Mouse (Mus musculus) intestine, embryonic 14.5 days (tissue): ENCODE data around the gene Med12l. TPM values are rescaled to one million over a fixed set of nuclear protein-coding genes. Genes with fewer than 3 reads are reported as not detected.

Experiments used
- ATAC-seq: fragments of 200-750 bp; cut with Nextera tagmentation; replicated peaks from 2 replicates; pipeline ENCODE4 v1.8.0; 2017; ENCODE audit warnings: low read depth, moderate number of reproducible peaks, moderate TSS enrichment, moderate library complexity; ENCODE audit not compliant: low FRiP score, low TSS enrichment
- DNase-seq: peaks from one replicate; pipeline ENCODE4 v3.0.0-alpha.2; 2018; ENCODE audit warnings: low spot score
- H3K27ac ChIP-seq: fragments of 300-500 bp; sonication (generic); 2 replicates; pipeline ENCODE4 v1.5.1; 2014; ENCODE audit warnings: low read depth, mild to moderate bottlenecking, control low read depth
- H3K27me3 ChIP-seq: fragments of 300-500 bp; sonication (generic); replicated peaks from 2 replicates; pipeline ENCODE4 v1.6.1; 2014; ENCODE audit warnings: low read length, control low read depth; ENCODE audit not compliant: control insufficient read depth, insufficient read depth
- H3K36me3 ChIP-seq: fragments of 300-500 bp; sonication (generic); 2 replicates; pipeline ENCODE4 v1.6.1; 2014; ENCODE audit warnings: low read length, control low read depth; ENCODE audit not compliant: control insufficient read depth, insufficient read depth
- H3K4me1 ChIP-seq: fragments of 300-500 bp; sonication (generic); replicated peaks from 2 replicates; pipeline ENCODE4 v1.6.1; 2014; ENCODE audit warnings: low read length, control low read depth, mixed read lengths; ENCODE audit not compliant: control insufficient read depth, insufficient read depth
- H3K4me2 ChIP-seq: fragments of 300-500 bp; sonication (generic); 2 replicates; pipeline ENCODE4 v1.6.1; 2014; ENCODE audit warnings: low read length
- H3K4me3 ChIP-seq: fragments of 300-500 bp; sonication (generic); 2 replicates; pipeline ENCODE4 v1.5.1; 2014; ENCODE audit warnings: low read depth, low read length, control low read depth, mixed read lengths
- H3K9ac ChIP-seq: fragments of 300-500 bp; sonication (generic); 2 replicates; pipeline ENCODE4 v1.6.1; 2014; ENCODE audit warnings: mild to moderate bottlenecking, low read length
- H3K9me3 ChIP-seq: fragments of 300-500 bp; sonication (generic); 2 replicates; pipeline ENCODE4 v1.6.1; 2016; ENCODE audit warnings: low read length, control low read depth; ENCODE audit not compliant: control insufficient read depth
- WGBS: fragments of 180-500 bp; shearing (Covaris S2); extraction: QIAGEN DNeasy Blood & Tissue Kit; methylation state at CpG from one replicate; pipeline ENCODE4 v1.1.7; 2014; 5-methylcytosine and 5-hydroxymethylcytosine counted together
- polyA plus RNA-seq: library from polyadenylated mRNA; unstranded; fragments of >200 nt; fragmentation: Nextera tagmentation; extraction: Ambion mirVana; gene quantifications from 2 replicates; pipeline ENCODE4 v1.2.1, GENCODE M21; 2014

Gene Med12l
- polyA plus RNA-seq, 1 experiment from 2014 or later, result 2.4 TPM

DNA sequence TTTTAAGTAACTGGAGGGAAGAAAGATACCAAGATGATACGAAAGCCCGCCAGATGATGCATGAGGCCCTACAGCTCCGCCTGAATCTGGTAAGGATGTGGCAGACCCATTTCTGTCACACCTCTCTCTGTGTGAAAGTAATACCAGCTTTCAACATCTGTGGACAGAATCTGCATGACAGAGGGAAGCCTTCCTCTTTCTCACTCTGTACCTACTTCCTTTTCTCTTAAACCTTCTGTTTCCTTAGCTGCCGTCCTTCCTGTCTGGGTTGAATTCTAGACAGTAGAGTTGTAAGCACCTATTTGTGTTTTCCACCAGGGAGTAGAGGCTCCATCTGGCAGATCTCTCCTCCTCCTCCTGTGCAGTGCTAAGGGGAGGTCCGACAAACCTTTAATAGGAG is 255.1 kb downstream of the Med12l start:
- no peaks in the 10 kb centered on the region for H3K27me3 ChIP-seq
- no peaks in the 10 kb centered on the region for H3K4me1 ChIP-seq
- no peak for DNase-seq
- WGBS, result 61% methylated on average over 5 of the region's 5 CpGs
- no peaks in the 10 kb centered on the region for H3K36me3 ChIP-seq
- H3K4me2 ChIP-seq, result no peak overlapping the region
- H3K27ac ChIP-seq, result 0 out of 2 replicates have a peak overlapping the region, but pooled peaks have one; percentile 33
- no peak overlapping the region for H3K4me3 ChIP-seq
- H3K9me3 ChIP-seq, result no peaks in the 10 kb centered on the region
- no peak overlapping the region for H3K9ac ChIP-seq
- ATAC-seq, result no peak

DNA sequence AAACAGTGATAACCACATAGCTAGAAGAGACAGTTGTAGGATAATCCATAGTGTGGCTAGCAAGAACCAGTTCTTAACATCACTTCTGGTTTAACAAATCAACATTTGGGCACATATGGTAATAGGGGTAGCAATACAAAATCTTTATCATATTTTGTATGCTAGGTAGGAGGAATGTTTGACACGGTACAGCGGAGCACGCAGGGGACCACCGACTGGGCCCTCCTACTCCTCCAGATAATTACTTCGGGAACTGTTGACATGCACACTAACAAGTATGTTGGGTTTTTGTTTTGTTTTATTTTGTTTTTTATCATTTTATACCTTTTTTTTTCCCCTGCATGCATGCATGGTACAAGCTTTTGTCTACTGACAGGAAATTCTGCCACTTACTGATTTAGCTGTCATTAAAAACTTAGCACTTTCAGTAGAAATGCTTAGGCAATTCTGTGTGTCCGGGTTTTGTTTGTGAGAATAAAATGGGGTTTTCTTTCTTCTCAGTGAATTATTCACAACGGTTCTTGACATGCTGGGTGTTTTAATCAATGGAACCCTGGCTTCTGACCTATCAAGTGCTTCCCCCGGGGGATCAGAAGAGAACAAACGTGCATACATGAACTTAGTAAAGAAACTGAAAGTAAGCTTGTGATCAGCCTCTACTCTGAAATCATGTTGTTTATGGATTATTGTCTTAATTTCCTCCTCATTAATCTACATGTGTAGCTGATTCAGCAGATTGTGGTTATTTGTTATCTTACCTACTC is 256.3 kb downstream of the Med12l start:
- Histone ChIP-seq H3K4me1 (no peaks in the 10 kb centered on the region), H3K4me2 (no peak overlapping the region), H3K27ac (no peak overlapping the region), H3K9ac (no peak overlapping the region), H3K36me3 (no peaks in the 10 kb centered on the region), H3K9me3 (no peaks in the 10 kb centered on the region), H3K4me3 (no peak overlapping the region), H3K27me3 (no peaks in the 10 kb centered on the region)
- 79% methylated on average over 9 of the region's 9 CpGs for WGBS
- no peak for ATAC-seq
- no peak for DNase-seq

DNA sequence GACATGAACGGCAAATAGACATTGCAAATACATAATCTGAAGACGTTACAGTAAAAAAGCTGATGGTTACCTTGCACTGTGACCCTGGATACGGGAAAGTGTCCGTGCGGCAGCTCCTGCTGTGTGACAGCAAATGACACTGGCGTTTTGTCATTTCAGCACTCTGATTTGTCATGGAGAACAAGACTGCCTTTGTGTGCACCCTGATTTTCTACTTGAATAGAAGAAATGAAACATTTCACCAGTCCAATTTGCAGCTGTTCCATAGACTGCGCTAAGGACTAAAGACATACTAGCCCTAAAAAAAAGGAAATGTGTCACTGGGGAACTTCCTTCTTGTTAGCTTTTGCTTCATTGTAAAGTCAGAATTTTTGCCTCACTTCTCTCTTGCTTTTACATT is 257.1 kb downstream of the Med12l start, which contains the start of gene P2ry12:
Gene P2ry12, minus strand, starts transcription at position 168 of the 400 bp plus-strand sequence.
- Histone ChIP-seq H3K27ac (no peak within 1 kb of the TSS), H3K4me3 (no peak within 1 kb of the TSS), H3K9me3 (no peaks in the 10 kb centered on the region), H3K36me3 (no peaks in the 10 kb centered on the region), H3K27me3 (no peaks in the 10 kb centered on the region), H3K4me1 (no peaks in the 10 kb centered on the region), H3K4me2 (no peak within 1 kb of the TSS), H3K9ac (no peak within 1 kb of the TSS)
- DNase-seq (no peak), ATAC-seq (no peak)
- WGBS, result 80% methylated on average over 7 of the region's 7 CpGs

DNA sequence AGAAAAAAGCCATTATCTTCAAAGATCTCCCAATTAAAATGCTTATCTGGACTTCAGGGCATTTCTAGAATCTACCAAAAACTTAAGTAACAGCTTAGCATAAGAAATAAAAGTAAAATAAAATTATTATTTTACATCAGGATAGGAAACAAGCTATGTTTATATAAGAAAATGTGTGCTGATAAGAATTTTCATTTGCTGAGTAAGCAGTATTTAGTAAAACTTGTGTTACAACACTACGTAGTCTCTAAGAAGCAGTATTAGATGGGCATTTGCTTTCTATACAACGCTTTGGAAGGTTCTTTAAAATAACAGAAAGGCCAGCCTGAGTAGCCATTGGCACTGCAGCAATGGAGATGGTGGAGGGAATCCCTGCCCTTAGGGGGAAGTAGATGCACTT is 257.8 kb downstream of the Med12l start:
- Histone ChIP-seq H3K4me1 (no peaks in the 10 kb centered on the region), H3K4me2 (no peak overlapping the region), H3K4me3 (no peak overlapping the region), H3K36me3 (no peaks in the 10 kb centered on the region), H3K9ac (no peak overlapping the region), H3K9me3 (no peaks in the 10 kb centered on the region), H3K27ac (no peak overlapping the region), H3K27me3 (no peaks in the 10 kb centered on the region)
- ATAC-seq (no peak), DNase-seq (no peak)
- WGBS, result 95% methylated on average over 2 of the region's 2 CpGs

DNA sequence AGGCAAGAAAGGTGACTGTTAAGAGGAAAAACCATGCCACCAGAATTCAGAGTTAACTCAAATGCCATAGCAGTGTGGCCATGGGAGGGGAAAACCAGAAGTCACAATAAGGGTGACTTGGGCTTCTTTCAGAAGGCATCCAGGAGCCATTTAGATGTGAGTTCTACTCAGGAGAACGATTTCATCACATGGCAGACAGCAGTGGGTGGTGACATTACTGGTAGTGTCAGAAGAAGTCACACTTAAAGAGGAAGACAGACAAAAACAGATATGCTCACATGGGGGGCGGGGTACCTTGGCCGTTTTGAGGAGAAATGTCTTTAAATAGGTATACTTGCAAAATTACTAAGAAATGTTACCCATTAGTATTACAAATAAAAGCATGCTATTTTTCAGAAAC is 258.4 kb downstream of the Med12l start:
- ATAC-seq, result no peak
- Histone ChIP-seq H3K4me1 (no peaks in the 10 kb centered on the region), H3K4me3 (no peak overlapping the region)

DNA sequence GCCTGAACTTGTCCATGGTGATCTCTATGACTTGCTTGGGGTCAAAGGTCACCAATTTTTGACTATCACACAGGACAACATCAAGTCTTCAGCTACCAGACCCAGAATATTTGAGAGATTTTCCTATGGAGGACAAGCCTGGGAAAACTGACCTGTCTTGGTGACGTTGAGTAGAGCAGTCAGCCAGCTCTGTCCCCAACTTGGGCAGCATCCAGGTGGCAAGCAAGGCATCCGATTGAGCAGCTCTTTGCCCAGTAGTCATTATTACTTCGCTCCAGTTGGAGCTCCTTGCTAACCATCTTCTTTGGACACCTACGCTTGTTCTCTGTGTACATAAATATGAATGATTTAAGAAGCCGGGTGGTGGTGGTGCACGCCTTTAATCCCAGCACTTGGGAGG is 265.2 kb downstream of the Med12l start:
- Histone ChIP-seq H3K4me3 (no peak overlapping the region), H3K9me3 (no peaks in the 10 kb centered on the region), H3K9ac (no peak overlapping the region), H3K27ac (no peak overlapping the region), H3K4me1 (no peaks in the 10 kb centered on the region), H3K27me3 (no peaks in the 10 kb centered on the region), H3K4me2 (no peak overlapping the region), H3K36me3 (no peaks in the 10 kb centered on the region)
- ATAC-seq (no peak), DNase-seq (no peak)
- 94% methylated on average over 6 of the region's 6 CpGs for WGBS

More for the DNA sequence above, 258.4 kb downstream of the Med12l start:
- no peak overlapping the region for H3K4me2 ChIP-seq
- H3K9ac ChIP-seq, result no peak overlapping the region
- no peaks in the 10 kb centered on the region for H3K9me3 ChIP-seq
- 86% methylated on average over 3 of the region's 3 CpGs for WGBS
- no peaks in the 10 kb centered on the region for H3K27me3 ChIP-seq
- no peak for DNase-seq
- H3K27ac ChIP-seq, result no peak overlapping the region
- no peaks in the 10 kb centered on the region for H3K36me3 ChIP-seq

DNA sequence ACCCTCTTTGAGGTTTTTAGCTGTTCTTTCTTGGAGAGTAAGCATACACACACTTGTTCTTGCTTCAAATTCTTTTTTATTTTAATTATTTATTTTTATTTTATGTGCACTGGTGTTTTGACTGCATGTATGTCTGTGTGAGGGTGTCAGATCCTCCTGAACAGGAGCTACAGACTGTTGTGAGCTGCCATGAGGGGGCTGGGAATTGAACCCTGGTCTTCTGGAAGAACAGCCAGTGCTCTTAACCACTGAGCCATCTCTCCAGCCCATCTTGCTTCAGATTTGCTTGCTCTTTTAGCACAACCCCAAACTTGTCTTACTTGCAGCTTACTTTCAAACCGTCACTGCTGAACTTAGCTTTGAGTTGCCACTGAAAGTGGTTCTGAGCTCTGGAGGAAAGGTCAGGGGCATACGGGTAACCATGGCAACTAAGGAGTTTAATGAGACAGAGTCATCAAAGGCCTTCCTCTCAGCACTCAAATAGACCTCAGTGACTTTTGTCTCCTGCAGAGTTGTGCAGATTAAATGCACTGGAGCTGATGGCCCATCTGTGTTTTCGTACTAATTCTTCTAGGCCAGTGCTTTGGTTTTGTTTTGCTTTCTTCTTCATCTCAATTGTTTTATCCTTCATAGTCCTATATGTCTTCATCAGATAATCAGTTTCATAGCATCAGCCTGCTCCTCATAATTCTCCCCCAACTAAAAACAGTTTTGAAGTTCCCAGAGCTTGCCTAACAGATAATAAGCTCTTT is 272.1 kb downstream of the Med12l start:
- H3K4me3 ChIP-seq, result no peak overlapping the region
- no peak overlapping the region for H3K27ac ChIP-seq
- DNase-seq, result no peak
- no peaks in the 10 kb centered on the region for H3K27me3 ChIP-seq
- no peak overlapping the region for H3K4me2 ChIP-seq
- no peaks in the 10 kb centered on the region for H3K9me3 ChIP-seq
- WGBS, result 48% methylated on average over 3 of the region's 3 CpGs
- no peaks in the 10 kb centered on the region for H3K36me3 ChIP-seq
- H3K9ac ChIP-seq, result no peak overlapping the region
- no peak for ATAC-seq
- no peaks in the 10 kb centered on the region for H3K4me1 ChIP-seq

DNA sequence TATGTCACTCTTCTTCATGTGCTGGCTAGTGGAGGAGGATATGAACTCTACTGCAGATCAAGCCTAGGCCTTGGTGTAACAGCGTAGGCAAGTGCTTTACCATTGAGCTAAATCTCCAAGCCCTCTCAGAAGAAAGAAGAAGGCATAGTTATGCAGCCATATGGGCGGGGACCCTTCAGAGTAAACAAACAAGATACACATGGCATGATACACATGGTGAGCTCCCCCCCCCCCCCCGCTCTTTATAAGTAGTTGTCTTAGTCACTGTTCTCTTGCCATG is 272.6 kb downstream of the Med12l start:
- H3K4me2 ChIP-seq, result no peak overlapping the region
- H3K9ac ChIP-seq, result no peak overlapping the region
- WGBS, result 89% methylated on average over 3 of the region's 3 CpGs
- DNase-seq, result no peak
- no peaks in the 10 kb centered on the region for H3K36me3 ChIP-seq
- no peaks in the 10 kb centered on the region for H3K27me3 ChIP-seq
- ATAC-seq, result no peak
- H3K27ac ChIP-seq, result no peak overlapping the region
- H3K4me3 ChIP-seq, result no peak overlapping the region
- H3K9me3 ChIP-seq, result no peaks in the 10 kb centered on the region
- no peaks in the 10 kb centered on the region for H3K4me1 ChIP-seq

DNA sequence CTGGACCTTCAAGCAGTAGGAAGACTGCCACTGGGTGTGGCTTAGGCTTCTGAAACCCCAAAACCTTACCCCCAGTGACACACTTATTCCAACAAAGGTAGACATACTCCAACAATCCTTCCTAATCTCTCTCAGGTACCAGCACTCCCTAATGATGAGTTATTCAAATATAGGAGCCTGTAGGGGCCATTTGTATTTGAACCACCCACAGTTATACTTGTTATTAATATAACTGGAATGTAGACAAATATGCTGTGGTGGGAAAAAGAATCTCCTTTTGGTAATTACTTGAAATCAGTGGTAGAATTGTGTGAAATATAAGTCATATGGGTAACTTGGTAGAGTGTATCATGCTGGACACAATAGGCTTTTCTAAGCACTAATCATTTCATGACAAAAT is 273.0 kb downstream of the Med12l start:
- Histone ChIP-seq H3K27me3 (no peaks in the 10 kb centered on the region), H3K27ac (no peak overlapping the region), H3K9ac (no peak overlapping the region), H3K4me2 (no peak overlapping the region), H3K4me1 (no peaks in the 10 kb centered on the region), H3K9me3 (no peaks in the 10 kb centered on the region), H3K36me3 (no peaks in the 10 kb centered on the region), H3K4me3 (no peak overlapping the region)
- ATAC-seq (no peak), DNase-seq (no peak)
